Mouse (Mus musculus) right cerebral cortex, postnatal 4 days (tissue): Measurements from ENCODE around the gene Faap20.
A peak's percentile ranks its signal among the peaks of the same experiment; 100 is the strongest.
"Not testable (repeated sequence)": the region's sequence is repeated elsewhere in the genome, so short reads cannot be mapped to it uniquely, and the experiment has no call there.

Experiments used
- DNase-seq: peaks from one replicate; pipeline ENCODE4 v3.0.0-alpha.2; 2022

Faap20 gene

DNA sequence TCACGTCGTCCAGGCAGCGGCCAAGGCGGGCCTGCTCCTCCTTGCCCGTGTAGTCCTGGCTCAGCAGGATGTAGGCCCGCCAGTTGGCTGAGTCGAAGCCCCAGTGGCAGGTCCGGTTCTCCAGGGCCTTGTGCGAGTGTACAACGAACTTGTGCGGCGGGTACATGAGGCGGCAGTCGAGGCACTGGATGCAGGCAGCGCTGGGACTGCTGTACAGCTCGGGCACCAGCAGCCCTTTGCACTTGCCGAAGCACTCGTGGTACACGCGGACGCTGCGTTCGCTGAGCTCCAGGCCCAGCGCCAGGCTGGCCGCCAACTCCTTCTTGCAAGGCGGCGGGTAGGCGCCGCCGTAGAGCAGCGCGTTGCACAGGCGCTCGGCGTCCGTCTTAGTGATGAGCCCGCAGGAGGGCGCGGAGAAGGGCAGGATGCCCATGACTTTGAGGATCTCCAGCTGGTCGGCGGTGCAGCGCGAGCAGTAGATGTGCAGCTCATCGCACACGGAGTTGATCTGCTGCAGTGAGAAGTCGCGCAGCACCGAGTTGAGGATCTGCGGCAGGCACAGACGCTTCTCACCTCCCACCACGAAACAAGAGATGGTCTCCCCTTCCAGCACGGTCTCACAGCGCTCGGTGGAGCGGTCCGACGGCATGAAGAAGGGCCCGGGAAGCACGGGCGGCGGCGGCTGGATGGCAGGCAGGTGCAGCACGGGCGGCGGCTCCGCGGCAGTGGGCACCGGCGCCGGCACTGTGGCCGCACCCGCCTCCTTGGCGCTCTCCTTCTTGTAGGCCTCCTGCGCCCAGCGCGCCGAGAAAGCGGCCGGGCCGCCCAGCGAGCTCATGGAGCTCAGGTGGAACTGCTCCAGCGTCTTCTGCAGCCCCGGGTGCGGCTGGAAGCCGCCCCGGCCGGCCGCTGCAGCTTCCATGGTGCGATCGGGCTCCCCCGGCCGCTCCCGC is 27.7 kb upstream of the Faap20 start:
- peak; percentile 74 for DNase-seq

DNA sequence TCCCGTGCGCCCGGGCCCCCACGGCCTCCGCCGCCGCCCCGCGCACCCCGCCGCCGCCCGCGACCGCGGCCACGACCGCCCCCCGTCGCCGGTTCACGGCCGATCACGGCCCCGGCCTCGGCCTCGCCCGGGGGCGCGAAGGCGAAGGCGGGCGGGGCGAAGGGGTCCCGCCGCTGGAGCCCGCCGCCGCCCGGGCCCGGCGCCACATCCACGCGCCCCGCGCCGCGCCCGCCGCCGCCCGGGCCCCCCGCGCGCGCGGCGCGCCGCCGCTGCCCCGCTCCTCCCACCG is 27.1 kb upstream of the Faap20 start, which contains the start of gene Ski:
TSS of gene Ski (minus strand) at position 41 of the 289 bp plus-strand sequence.
- DNase-seq: no peak

DNA sequence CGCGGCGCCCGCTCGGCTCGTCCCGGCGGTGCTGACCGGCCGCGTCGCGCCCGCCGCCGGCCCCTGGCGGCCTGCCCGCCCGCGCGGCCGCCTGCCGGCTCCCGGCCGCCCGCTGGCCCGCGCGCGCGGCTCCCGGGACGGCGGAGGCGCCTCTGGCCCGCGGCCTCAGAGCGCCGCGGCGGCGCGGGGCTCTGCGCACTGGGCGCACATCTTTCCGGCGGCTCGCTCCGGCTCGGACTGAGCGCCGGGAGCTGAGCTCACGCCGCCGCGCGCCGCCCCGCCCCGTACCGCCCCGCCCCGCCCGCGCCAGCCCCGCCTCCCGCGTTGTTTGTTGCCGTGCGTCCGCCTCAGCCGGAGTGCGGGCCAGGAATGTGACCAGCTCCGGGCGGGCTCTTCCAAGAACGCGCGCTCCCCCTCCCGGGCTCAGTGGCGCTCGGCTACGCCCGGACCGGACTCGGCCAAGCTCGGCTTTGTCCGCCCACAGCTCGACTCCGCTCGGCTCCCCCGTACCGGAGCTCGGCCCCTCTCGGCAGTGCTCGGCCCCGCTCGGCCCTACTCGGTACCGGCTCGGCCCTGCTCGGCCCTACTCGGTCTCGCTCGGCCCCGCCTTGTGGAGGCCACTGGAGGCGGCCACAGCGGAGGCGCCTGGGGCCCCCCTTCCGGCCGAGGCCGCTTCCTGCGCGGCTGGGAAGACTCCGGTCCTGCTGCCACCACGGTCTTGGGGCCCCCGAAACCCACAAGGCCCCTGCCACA is 26.6 kb upstream of the Faap20 start:
- peak; percentile 100 for DNase-seq

DNA sequence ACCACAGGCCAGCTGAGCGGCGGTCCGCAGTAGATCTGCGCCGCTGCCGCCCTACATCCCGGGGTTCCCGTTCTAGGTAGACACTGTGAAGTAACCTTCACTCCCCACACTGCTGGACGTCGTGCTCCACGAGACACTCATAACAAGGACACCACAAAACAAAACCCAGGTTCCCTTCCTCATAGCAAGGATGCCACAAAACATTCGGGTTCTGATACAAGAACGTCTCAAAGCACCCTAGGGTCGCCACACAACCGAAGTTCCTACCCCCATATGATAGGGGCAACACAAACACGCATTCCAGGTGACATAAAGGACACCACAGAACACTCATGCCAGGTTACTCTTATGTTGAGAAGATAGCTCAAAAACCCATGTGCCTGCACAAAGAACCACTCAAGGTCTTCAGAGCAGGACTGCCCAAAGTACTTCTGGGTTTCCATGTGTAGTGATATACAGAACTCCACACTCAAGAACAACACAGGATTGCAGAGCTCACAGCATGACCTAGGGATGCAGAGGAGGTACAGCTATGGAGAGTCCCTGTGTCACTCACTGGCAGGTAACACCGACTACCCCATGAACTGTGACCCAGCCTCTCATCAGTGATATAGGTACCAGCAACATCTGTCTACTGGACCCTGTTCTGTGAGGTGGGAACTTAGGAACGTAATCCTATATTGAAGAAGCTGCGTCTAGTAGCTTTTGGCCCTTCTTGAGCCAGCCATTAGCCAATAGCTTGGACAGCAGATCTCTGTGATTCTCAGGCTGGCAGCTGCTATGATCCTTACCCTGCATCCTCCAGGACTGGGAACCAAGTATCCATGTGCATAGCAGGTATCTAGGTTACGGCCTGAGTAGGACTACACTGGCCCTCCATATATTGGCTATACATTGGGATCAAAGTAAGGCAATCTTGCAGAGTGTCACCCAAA is 25.7 kb upstream of the Faap20 start:
- DNase-seq: no peak

DNA sequence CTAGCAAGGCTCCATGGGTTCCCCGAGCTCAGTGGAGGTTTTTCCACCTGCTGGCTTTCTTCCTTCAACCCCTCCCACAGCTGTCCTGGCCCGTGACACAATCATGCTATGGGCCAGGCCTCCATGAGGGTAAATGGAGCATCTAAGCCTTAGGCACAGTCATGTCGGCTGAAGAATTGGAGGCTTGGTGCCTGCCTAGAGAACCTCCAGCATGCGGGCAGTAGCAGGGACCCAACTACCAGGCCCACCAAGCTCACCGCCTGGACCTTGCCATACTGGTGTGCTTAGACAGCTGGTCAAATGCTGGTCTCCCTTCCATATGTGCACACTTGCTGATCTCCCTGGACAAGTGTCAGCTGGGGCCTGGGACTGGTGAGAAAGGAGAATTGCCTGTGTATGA is 23.7 kb upstream of the Faap20 start:
- no peak for DNase-seq

DNA sequence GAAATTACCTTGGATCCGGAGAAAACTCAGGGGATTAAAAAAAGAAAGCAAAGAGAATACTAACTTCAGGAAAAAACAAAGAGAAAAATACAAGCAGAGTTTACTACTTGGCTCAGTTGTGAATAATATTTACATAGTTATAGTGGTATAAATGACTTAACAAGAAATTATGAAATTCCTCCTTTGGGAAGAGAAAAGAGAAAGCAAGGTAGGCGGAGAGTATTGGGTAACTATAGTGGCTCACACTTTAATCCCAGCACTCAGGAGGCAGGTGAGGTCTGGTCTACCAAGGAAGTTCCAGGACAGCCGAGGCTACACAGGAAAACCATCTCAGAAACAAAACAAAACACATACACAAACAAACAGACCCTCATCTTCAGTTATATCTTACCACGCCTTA is 21.6 kb upstream of the Faap20 start:
- DNase-seq: no peak

- DNase-seq: no peak
Observed at GRCm38 (mm10) chr4:155228461-155228860, 21.1 kb upstream of the Faap20 start.

- peak; percentile 64 for DNase-seq
Observed at GRCm38 (mm10) chr4:155233878-155234277, 15.7 kb upstream of the Faap20 start.

GRCm38 (mm10) chr4:155234371-155235310 is 15.0 kb upstream of the Faap20 start:
- no peak for DNase-seq

DNA sequence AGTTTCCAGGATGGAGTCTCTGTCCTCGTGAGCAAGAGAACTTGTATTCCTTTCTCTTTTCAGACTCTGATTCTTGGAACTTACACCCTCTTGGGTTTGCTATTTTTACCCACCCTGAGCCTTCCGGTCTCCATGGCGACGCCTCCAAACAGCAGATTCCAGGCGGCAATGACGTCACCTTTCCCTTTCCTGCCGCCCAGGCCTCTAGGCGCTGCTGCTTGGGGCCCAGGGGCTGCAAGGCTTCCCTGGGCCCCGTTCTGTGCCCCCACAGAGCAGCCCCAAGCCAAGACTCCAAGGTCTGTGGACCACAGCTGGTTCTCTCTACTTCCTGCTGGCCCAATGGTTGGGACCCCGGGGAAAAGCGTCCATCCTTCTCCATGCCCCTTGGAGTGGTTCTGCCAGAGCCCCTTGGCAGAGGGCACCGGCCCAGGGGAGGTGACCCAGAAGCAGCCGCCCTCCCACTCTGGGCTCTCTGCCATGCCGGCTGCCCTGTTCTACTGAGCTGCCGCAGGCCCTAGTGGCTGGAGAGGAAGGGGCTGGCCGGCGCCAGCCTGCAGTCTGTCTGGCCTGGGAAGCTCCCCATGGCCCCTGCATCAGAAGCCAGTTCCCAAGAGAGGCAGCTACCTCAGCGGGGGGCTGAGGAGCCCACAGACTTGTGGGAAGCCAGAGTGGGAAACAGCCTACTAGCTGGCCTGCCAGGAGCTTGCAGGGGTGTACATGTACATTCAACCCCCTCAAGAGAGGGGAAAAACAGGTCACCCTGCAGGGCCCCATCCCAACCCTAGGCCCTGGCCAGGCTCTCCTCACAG is 14.1 kb upstream of the Faap20 start:
- DNase-seq: peak; percentile 86

DNA sequence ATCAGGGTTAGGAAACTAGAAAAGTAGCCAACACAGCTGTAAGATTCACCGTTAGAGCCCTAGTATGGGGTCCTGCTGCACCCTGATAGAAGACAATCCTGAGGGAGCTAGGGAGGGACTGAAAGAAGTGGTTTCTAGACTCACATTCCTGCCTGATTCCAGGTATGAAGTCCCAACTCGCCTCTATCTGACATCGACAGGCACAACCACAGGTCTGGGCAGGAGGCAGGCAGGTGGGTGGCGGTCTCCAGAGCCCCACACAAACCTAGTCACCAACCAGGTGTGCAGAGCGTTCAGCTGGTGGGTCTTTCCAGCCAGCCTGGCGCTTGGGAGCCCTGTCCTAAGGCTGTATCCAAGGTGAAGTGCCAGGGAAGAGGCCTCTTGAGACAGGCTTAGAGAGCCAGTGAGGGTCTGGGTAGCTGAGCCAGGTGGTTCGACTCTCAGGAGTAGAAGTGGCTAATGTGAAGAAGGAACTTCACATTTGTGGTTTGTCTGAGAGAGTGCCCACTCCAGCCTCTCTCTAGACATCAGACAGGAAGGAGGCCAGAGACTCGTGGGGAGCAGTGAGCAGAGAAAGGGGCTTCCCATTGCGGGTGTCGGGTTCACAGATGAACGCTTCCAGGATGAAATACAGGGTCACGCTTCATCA is 12.7 kb upstream of the Faap20 start:
- DNase-seq: no peak

GRCm38 (mm10) chr4:155238276-155238675 is 11.3 kb upstream of the Faap20 start:
- no peak for DNase-seq

GRCm38 (mm10) chr4:155239494-155239893 is 10.1 kb upstream of the Faap20 start:
- no peak for DNase-seq

DNA sequence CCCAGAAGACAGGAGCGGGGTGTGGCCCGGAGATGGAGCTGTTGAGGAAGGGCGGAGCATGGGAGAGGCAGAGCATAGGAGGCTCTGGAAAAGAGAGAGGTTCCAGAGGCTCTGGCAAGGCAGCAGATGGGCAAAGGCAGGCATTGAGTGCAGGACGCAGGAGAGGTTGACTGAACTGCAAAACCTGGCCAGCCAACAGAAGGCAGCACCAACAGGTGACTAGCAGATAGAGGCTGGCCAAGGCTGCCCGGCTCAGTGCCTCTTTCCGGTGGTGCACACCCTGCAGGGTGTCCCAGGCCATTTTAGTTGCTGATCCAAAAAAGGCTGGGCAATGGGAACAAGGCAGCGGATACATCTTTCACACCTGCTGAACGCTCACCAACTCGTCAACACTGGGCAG is 7.8 kb upstream of the Faap20 start:
- no peak for DNase-seq

DNA sequence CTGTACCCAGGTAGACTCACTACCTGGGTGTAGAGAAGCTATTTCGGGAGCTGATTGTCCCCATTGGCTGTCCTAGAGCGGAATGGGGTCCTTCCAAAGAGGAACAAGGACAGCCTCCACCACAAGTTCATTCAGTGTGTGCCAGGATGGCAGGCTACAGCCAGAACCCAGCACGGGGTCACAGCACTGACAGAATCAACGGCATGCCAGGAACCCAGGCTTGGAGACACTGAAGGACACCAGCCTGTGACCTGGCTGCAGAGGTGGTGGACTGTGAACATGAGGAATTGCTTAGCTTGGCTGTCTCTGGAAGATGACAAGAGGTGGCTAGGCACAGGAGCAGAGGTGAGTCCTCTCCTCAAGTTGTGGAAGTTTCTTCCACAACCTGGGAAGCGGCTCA is 7.3 kb upstream of the Faap20 start:
- DNase-seq: no peak

DNA sequence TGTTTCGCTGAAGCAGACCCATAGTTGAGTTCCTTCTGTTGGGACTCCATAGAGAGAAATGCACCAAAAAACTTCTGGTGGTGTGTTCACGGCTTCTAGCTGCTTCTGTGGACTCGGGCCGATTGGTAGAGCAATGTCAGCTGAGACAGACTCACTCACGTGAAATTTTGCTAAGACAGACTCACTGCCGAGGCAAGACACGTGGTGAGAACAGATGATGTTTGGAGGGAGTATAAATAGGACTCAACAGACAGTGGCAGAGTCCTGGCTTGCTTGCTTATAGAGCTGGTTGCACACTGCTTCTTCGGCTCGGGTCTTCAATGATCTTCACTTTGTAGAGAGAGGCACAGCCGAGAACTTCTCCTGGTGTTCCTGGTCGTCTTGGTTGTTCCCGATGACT is 6.4 kb upstream of the Faap20 start:
- no peak for DNase-seq

DNA sequence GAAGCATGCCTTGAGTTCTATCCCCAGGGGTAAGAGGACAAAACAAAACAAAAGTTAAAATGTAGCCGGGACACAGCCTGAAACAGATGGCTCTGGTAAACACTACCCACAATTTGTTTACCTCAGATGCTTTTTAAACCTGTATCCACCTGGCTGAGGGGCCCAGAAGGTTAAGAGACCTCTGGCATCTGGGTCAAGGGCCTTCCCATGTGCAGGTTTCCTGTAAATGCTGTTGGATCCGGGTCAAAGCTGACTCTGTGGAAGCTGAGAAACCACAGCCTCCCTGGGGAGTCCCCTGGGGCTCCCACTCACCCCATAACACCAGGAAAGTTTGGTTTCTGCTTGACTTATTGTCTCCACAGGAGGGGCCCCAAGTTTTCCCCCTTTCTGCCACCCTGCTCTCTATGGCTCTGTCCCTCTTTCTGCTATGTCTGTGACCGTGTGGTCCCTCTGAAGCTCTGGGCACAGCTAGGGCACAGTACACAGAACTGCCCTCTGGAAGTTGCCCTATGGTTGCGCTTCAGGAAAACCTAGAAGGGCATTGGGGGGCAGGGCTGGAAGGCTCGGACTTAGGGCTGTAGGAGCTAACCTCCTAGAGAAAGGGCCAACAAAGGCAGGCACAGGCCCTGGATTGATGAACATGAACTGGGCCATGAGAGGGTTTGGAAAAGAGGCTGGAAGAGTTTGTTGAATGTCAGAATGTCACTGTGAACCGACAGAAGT is 3.7 kb upstream of the Faap20 start:
- DNase-seq: no peak

DNA sequence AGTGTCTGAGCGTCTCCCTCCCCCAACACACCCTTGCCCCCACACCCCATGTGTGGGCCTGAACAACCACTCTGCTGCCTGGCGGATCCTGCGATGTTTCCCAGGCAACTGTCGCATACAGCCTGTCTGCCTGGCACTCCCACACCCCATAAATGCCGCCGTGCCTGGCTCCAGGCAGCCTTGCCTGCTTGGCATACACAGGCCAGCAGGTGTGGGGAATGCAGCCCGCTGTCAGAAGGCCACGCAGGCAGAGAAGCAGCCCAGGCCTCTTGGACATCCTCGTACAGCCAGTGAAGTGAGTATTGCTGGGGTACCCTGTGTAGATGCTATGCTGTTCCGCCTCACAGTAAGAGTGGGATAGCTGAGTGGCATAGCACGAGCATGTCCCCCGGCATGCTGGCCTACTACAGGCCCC is 2.9 kb upstream of the Faap20 start:
- DNase-seq: peak; percentile 61

DNA sequence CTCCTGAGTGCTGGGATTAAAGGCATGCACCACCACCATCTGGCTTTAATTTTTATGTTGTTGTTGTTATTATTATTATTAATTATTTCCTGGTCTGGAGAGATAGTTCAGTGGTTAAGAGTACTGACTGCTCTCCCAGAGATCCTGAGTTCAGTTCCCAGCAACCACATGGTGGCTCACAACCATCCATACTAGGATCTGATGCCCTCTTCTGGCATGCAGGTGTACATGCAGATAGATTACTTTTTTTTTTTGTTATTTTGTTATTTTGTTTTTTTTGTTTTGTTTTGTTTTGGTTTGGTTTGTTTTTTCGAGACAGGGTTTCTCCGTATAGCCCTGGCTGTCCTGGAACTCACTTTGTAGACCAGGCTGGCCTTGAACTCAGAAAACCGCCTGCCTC is 1.5 kb upstream of the Faap20 start:
- DNase-seq: not testable (repeated sequence)

DNA sequence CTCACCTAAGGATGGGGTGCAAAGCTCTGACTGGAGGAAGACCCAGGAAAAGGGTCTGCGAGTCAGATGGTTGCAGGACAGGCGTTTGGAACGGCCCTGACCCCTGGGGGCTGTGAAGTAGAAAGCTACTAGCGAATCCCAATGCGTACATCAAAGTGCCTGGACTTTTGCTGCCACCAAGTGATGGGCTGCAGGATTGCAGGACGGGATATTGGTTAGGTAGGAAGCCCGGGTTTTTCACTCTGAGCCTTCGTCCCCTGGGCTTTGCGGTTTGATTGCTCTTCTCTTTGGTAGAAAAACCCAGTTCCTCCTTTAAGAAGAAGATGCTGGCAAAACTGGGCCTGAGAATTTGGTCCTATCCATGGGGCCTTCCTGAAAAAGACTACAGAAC is 350 bp upstream of the Faap20 start:
- peak; percentile 90 for DNase-seq
